Mouse (Mus musculus) urinary bladder, postnatal 25 days (tissue): ENCODE results near the gene Cdc5l.

Experiments
- DNase-seq: peaks from one replicate; pipeline ENCODE4 v3.0.0; 2022; ENCODE audit warnings: low spot score

The Cdc5l gene

GRCm38 (mm10) chr17:45360950-45361349 is 72.6 kb downstream of the Cdc5l start:
- no peak for DNase-seq

GRCm38 (mm10) chr17:45359443-45359842 is 74.1 kb downstream of the Cdc5l start:
- peak; percentile 25 for DNase-seq

GRCm38 (mm10) chr17:45356431-45356830 is 77.1 kb downstream of the Cdc5l start:
- no peak for DNase-seq

- no peak for DNase-seq
Measured at GRCm38 (mm10) chr17:45347951-45348350, 85.6 kb downstream of the Cdc5l start.
